Mouse (Mus musculus) kidney, postnatal 14 days (tissue): ENCODE measurements around the gene 2310050C09Rik.

Experiments used
- DNase-seq: peaks from one replicate; pipeline ENCODE4 v3.0.0; 2022; ENCODE audit warnings: mixed read lengths

2310050C09Rik gene

DNA sequence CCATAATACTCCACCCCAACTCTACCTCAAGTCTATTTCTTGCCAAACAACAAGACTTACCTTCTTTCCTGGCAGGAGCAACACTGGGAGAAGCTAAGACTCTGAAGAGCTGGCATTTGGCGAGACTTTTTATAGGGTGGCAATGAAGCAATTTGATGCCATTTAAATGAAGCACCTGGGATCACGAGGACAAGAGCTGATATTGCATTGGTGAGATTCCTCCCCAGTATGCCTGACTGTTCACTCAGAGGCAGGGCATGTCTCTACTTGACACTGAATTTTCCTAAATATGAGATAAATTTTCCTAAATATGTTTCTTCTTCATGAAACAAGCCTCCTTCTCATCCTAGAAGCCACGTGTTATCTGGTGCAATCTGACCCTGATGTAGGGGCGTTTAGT, at the start of gene 2310050C09Rik:
Gene 2310050C09Rik, minus strand, starts transcription at position 101 of the 400 bp plus-strand sequence.
- DNase-seq: no peak

DNA sequence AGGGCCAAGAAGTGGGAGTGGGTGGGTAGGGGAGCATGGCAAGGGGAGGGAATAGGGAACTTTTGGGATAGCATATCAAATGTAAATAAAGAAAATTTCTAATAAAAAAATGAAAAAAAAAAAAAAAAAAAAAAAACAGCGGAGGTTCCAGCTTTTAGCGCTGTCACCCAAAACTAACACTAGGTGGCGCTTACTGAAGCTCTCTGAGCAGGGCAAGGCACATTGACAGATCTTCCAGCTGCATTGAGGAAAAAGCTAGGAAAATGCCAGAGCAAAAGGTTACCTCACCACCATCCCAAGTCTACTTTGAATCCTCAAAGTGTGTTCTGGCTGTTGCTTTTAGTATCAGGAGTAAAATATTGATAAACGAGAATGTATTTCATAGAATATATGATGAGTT, 37.6 kb upstream of the 2310050C09Rik start:
- peak; percentile 28 for DNase-seq

DNA sequence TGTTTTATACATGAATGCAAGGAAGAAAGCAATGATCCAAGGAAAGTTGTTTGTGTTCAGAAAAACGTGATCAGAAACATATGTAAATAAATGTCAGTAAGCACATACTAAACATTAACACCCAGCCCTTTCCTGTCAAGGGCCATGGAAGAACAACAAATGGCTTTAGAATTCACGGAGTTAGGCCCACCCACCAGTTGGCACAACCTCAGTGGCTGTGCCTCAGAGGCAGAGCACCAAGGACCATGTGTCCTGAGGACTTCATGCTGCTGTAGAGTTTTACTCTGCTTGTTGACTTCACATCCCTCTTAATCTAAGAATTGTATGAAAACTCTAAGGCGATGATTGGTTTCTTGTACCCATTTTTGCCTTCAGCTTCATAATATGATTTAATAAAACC, 35.2 kb upstream of the 2310050C09Rik start:
- DNase-seq: no peak

DNA sequence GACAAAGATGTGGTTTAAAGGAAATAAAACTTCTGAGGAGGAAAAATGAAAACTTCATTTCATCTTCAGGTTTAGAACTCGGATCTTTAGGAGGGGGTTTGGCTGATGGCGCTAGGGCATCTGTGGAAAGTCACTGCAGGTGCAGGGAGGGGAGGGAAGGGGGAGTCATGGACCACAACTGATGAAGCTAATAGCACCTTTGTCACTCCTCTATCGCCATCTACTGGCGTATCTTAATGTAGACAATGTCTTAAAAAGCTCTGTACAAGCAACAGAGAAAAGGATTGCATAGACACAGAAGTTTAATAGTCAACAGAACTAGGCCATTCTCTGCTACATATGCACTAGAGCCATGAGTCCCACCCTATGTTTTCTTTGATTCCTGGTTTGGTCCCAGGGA, 33.6 kb upstream of the 2310050C09Rik start:
- no peak for DNase-seq

DNA sequence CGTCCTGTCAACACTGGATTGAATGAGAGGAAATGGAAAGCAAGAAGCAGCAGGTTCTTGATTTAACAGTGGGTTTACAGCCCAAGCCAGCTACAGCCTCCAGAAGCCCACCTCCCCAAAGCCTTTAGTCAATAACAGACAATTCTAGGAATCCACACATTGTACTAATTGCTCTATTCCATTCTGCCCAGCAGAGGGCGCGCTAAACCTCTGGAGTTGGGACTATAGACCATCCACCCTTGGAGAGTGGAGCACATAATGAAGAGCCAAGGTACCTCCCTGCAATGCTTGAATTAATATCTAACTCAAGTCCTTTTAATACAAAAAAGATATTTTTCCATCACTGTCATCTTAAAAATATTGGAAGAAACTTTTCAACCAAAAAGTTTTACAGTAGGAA, 33.0 kb upstream of the 2310050C09Rik start:
- DNase-seq: peak; percentile 22

DNA sequence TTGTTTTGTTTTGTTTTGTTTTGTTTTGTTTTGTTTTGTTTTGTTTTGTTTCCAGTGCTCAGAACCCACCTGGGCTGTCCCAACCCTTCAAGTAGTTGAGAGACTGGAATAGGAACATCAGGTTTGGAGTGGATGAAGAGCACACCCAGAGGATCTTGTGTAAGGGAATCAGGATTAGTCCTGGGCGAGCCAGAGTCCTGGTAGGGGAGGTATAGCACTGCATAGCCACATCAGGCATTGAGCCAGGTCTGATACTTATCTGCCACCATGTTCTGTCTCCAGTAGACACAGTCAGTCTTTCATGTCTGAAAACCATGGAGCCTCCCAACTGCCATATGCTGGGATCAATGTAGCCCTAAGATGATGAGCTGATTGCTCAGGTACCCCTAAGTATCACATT, 24.5 kb upstream of the 2310050C09Rik start:
- no peak for DNase-seq

DNA sequence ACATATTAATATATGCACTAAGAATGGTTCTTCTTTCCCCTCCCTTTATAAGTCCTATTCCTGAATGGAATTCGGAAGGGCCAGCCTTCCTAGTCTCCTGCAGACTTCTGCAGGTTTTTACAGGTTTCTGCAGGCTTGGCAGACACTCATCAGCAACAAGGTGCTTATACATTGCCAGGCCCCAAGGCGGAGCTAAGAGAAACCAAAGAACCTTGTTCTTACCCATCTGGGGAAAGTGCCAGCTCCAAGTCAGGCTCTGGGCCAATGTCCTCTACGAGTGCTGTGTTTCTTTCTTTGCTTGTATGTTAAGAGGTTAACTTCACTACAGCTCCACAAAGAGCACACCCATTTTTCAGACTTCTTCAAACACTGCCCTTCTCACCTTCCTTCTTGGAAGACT, 24.0 kb upstream of the 2310050C09Rik start:
- peak; percentile 24 for DNase-seq

DNA sequence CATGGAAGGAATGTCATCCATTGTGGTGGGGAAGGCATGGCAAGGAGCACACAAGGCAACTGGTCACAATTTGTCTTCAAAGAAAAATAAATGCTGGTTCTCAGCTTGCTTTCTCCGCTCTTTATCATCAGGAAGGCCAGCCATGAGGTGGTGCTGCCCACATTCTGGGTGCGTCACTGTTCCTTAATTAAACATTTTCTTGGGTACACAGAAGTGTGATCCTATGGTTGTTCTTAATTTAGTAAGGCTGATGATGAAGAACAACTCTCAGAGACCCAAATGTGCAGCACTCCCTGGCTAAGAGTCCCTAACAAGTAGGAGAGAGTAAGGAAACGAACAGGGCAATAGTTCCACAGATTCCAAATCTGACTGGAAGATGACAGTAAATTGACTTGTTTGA, 4.2 kb upstream of the 2310050C09Rik start:
- DNase-seq: no peak

DNA sequence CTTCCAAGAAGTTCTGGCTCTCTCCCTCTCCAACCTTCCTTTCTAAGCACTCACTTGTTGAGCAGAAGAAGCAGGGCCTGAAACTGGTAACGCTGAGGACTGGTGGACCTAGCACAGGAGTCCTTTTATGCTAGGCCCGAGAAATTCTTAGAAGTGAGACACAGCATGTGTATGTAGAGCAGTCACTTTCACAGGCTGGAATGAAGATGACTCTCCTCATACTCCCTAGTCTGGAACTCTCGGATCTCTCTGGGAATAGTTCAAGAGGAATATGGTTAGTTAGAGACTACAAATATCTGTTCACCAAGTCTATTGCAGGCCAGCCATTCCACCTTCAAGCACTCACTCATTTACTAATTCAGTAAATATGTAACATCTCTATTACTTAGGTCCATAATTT, 18.8 kb downstream of the 2310050C09Rik start, which contains the start of gene Lce1l:
Gene Lce1l, minus strand, starts transcription at position 101 of the 400 bp plus-strand sequence.
- no peak for DNase-seq

DNA sequence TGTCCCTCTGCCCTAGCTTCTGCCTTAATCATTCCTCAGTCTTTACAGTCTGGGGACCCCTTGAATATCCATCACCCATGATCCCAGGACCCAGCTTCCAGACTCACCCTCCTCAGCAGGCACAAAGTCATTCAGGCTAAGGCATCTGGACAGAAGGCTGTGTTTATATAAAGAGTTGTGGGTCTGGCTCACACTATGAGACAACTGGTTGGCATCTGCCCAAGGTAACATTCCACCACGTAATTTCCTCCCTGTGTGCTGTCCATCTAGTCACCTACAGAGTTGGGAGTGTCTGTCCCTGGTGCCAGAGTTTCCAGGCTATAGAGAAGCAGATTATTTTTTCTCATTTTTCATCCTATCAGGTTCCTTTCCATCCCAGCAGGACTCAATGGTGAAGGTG, 42.9 kb downstream of the 2310050C09Rik start, which contains the start of gene Kprp:
Gene Kprp, minus strand, starts transcription at position 140 of the 400 bp plus-strand sequence.
- DNase-seq: no peak

DNA sequence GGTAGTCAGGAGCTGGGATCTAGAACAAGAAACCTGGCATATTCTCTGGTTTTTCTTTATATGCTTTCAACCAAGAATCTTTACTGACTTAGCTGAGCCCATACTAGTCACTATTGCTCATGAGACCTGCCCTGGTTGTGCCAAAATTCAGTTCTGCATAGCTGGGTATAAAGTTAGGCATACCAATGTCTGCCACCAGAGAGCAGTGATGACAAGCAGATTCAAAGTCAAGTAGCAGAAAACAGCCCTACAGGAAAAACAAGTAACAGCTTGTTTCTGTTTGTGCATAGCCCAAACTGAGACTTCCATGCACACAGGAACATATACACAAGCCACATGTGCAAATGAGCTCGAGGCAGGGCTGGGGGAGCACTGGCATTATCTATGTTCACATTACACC, 44.2 kb downstream of the 2310050C09Rik start:
- no peak for DNase-seq
